Mouse (Mus musculus): ENCODE data around the gene Serinc5.

DNA sequence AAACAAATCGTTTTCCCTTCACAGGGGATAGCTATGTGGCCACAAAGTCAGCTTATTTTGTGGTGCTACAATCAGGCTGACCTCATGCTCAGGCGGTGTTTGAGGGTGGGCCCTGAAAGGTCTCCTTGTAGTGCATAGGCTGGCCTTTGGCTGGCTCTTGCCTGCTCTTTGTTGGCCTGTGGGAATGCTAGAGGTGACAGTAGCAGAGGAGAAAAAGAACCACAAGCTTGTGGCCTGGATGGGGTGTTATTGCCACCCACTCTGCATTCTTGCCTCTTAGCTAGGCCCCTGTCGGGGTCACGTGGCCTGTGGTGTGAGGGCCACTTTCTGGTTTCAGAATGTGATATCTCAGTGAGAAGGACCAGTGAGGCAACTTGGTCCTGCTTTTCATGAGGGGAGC, 54.1 kb downstream of the Serinc5 start:
- TF ChIP-seq CTCF (IDR thresholded peaks at IDR 0.05; ENCODE audit: low read depth, low read length), result no peak
- TF ChIP-seq POLR2A (IDR thresholded peaks at IDR 0.05; ENCODE audit: insufficient read depth, low read length), result no peak
